22 mouse cellular contexts compared by ENCODE assay signal in genomic region chr1:14567006-14567405, GRCm38 (mm10).
DNase-seq lines count a peak whose midpoint lies in the region; ATAC-seq lines count a peak whose summit lies in the region.
"Had no signal": no experiment of that assay in that cellular context is flagged by ENCODE, and none has a peak within 500 bp of the region (broad histone marks: within the 10 kb centered on the region; RNA-seq: fewer than 3 reads in every experiment).

No protein-coding gene starts in this region.

- no peak overlapping the region for H3K4me3 ChIP-seq in limb, embryonic 11.5 days (ENCODE audit: low read depth, low read length)
- H3K4me3 ChIP-seq: forebrain, embryonic 10.5 days; forebrain, embryonic 13.5 days; gastrocnemius, adult 2 months; hindbrain, embryonic 12.5 days; hindbrain, embryonic 15.5 days; intestine, embryonic 15.5 days had no signal

- H3K9me3 ChIP-seq in limb, embryonic 11.5 days (ENCODE audit: control insufficient read depth, low read length), result no peaks in the 10 kb centered on the region
- H3K9me3 ChIP-seq: forebrain, embryonic 10.5 days; forebrain, embryonic 13.5 days; hindbrain, embryonic 12.5 days; hindbrain, embryonic 15.5 days; intestine, embryonic 15.5 days had no signal

- H3K27me3 ChIP-seq in limb, embryonic 11.5 days (ENCODE audit: control insufficient read depth, insufficient read depth, low read length), result peaks cover 15% of the 10 kb centered on the region
- H3K27me3 ChIP-seq: forebrain, embryonic 13.5 days; hindbrain, embryonic 12.5 days; hindbrain, embryonic 15.5 days; intestine, embryonic 15.5 days had no signal

- ATAC-seq in limb, embryonic 11.5 days (ENCODE audit: insufficient number of reproducible peaks, low FRiP score, low TSS enrichment, low read depth), result 0 out of 2 replicates have a peak, but pooled peaks have one; percentile 9
- ATAC-seq: activated CD4-positive, CD25-positive, alpha-beta regulatory T cell, adult 4 months; forebrain, embryonic 13.5 days; forebrain, embryonic 16.5 days; intestine, embryonic 15.5 days had no signal

- DNase-seq in embryo, embryonic 10 days (ENCODE audit: low spot score), result peak; percentile 9
- DNase-seq in embryo, embryonic 9.5 days (ENCODE audit: extremely low spot score), result no peak
- DNase-seq in forelimb bud, embryonic 11.5 days (ENCODE audit: low read depth, low spot score), result peak; percentile 69
- DNase-seq in limb, embryonic 11.5 days (ENCODE audit: low spot score), result peak; percentile 55
- DNase-seq in right cerebral cortex, postnatal 10 days (ENCODE audit: low spot score in 2 of 2), result no peak
- no peak for DNase-seq in adrenal gland, postnatal 10 days
- DNase-seq: adrenal gland, adult 8-10 months; adrenal gland, postnatal 36 days; cerebellum, adult 18-20 months; cerebellum, adult 9-10 months; cerebellum, postnatal 14 days; gastrocnemius, adult 2 months; gastrocnemius, postnatal 14 days; heart, adult 11 months had no signal

- no peaks in the 10 kb centered on the region for H3K36me3 ChIP-seq in limb, embryonic 11.5 days (ENCODE audit: control insufficient read depth, insufficient read depth, low read length)
- H3K36me3 ChIP-seq: forebrain, embryonic 10.5 days; hindbrain, embryonic 12.5 days; hindbrain, embryonic 15.5 days; intestine, embryonic 15.5 days had no signal

- H3K4me2 ChIP-seq in limb, embryonic 11.5 days (ENCODE audit: low read depth, severe bottlenecking), result no peak overlapping the region
- H3K4me2 ChIP-seq: forebrain, embryonic 13.5 days; heart, embryonic 11.5 days; hindbrain, embryonic 12.5 days; hindbrain, embryonic 15.5 days; intestine, embryonic 15.5 days had no signal

- no peak overlapping the region for H3K27ac ChIP-seq in limb, embryonic 11.5 days (replicated peaks; ENCODE audit: low read depth, low read length)
- H3K27ac ChIP-seq: forebrain, embryonic 10.5 days; forebrain, embryonic 13.5 days; gastrocnemius, adult 2 months; hindbrain, embryonic 12.5 days; hindbrain, embryonic 15.5 days; intestine, embryonic 15.5 days had no signal

- H3K9ac ChIP-seq in limb, embryonic 11.5 days (ENCODE audit: low read length), result no peak overlapping the region
- H3K9ac ChIP-seq: forebrain, embryonic 13.5 days; hindbrain, embryonic 12.5 days; hindbrain, embryonic 15.5 days; intestine, embryonic 15.5 days had no signal

- 11% methylated on average over 4 of the region's 4 CpGs for WGBS in limb, embryonic 11.5 days

- peaks cover 4% of the 10 kb centered on the region; the same call in 1 of the 2 replicates for H3K4me1 ChIP-seq in limb, embryonic 11.5 days (ENCODE audit: control insufficient read depth, insufficient read depth, low read length)
- H3K4me1 ChIP-seq: hindbrain, embryonic 12.5 days; hindbrain, embryonic 15.5 days had no signal

Comparison
In these comparisons a context has a peak if more than half of its experiments do, and no peak if none do; other contexts are left out.
1. DNase-seq: peak in embryo, embryonic 10 days (single experiment), forelimb bud, embryonic 11.5 days (single experiment) and limb, embryonic 11.5 days (single experiment); none in embryo, embryonic 9.5 days (single experiment), right cerebral cortex, postnatal 10 days (0 of 2) and adrenal gland, postnatal 10 days (single experiment).